Mouse (Mus musculus): ENCODE results near the gene Shmt2. TPM values are rescaled to one million over a fixed set of nuclear protein-coding genes. Genes with fewer than 3 reads are reported as not detected.

The Shmt2 gene
- polyA plus RNA-seq, 1 experiment: not detected

- WGBS: 18% methylated on average over 11 of the region's 11 CpGs
- Histone ChIP-seq H3K4me3 (ENCODE audit: insufficient read depth, low read depth, low read length) (peak overlapping the region; percentile 53), H3K27ac (ENCODE audit: insufficient read depth, low read depth, low read length) (peak overlapping the region; percentile 96), H3K4me1 (ENCODE audit: control insufficient read depth, insufficient read depth, low read length) (peaks cover 78% of the 10 kb centered on the region)
- TF ChIP-seq CTCF (IDR thresholded peaks at IDR 0.05; ENCODE audit: insufficient read depth, low read depth, low read length) (no peak), POLR2A (IDR thresholded peaks at IDR 0.05; ENCODE audit: insufficient read depth, low read depth, low read length) (no peak)
Observed at GRCm38 (mm10) chr10:127510895-127511617, 11.2 kb downstream of the Shmt2 start.

- Histone ChIP-seq H3K4me3 (ENCODE audit: insufficient read depth, low read depth, low read length) (peak overlapping the region; percentile 47), H3K27ac (ENCODE audit: insufficient read depth, low read depth, low read length) (peak overlapping the region; percentile 96), H3K4me1 (ENCODE audit: control insufficient read depth, insufficient read depth, low read length) (peaks cover 75% of the 10 kb centered on the region)
- 17% methylated on average over 17 of the region's 17 CpGs for WGBS
- TF ChIP-seq POLR2A (IDR thresholded peaks at IDR 0.05; ENCODE audit: insufficient read depth, low read depth, low read length) (no peak), CTCF (IDR thresholded peaks at IDR 0.05; ENCODE audit: insufficient read depth, low read depth, low read length) (no peak)
Observed at GRCm38 (mm10) chr10:127509837-127510701, 12.2 kb downstream of the Shmt2 start.

- H3K4me1 ChIP-seq (ENCODE audit: control insufficient read depth, insufficient read depth, low read length): peaks cover 72% of the 10 kb centered on the region
- peak overlapping the region; percentile 47 for H3K4me3 ChIP-seq (ENCODE audit: insufficient read depth, low read depth, low read length)
- 2% methylated on average over 35 of the region's 35 CpGs for WGBS
- TF ChIP-seq POLR2A (IDR thresholded peaks at IDR 0.05; ENCODE audit: insufficient read depth, low read depth, low read length) (no peak), CTCF (IDR thresholded peaks at IDR 0.05; ENCODE audit: insufficient read depth, low read depth, low read length) (peak; percentile 81)
- H3K27ac ChIP-seq (ENCODE audit: insufficient read depth, low read depth, low read length): peak overlapping the region; percentile 96
Observed at GRCm38 (mm10) chr10:127509051-127509836, 13.0 kb downstream of the Shmt2 start.

- Histone ChIP-seq H3K4me3 (ENCODE audit: insufficient read depth, low read depth, low read length) (no peak overlapping the region), H3K27ac (ENCODE audit: insufficient read depth, low read depth, low read length) (peak overlapping the region; percentile 19; the same call in 1 of the 2 replicates), H3K4me1 (ENCODE audit: control insufficient read depth, insufficient read depth, low read length) (peaks cover 65% of the 10 kb centered on the region)
- 14% methylated on average over 15 of the region's 15 CpGs for WGBS
- TF ChIP-seq CTCF (IDR thresholded peaks at IDR 0.05; ENCODE audit: insufficient read depth, low read depth, low read length) (peak; percentile 46; the same call in 1 of the 2 replicates), POLR2A (IDR thresholded peaks at IDR 0.05; ENCODE audit: insufficient read depth, low read depth, low read length) (no peak)
Observed at GRCm38 (mm10) chr10:127508239-127508638, 14.0 kb downstream of the Shmt2 start.

- H3K4me1 ChIP-seq (ENCODE audit: control insufficient read depth, insufficient read depth, low read length): peaks cover 14% of the 10 kb centered on the region
- no peak within 1 kb of the TSS for H3K4me3 ChIP-seq (ENCODE audit: insufficient read depth, low read depth, low read length)
- H3K27ac ChIP-seq (ENCODE audit: insufficient read depth, low read depth, low read length): no peak within 1 kb of the TSS
- 77% methylated on average over 13 of the region's 13 CpGs for WGBS
- TF ChIP-seq POLR2A (IDR thresholded peaks at IDR 0.05; ENCODE audit: insufficient read depth, low read depth, low read length): no peak
- TF ChIP-seq CTCF (IDR thresholded peaks at IDR 0.05; ENCODE audit: insufficient read depth, low read depth, low read length): no peak
Observed at GRCm38 (mm10) chr10:127500894-127501893, 21.1 kb downstream of the Shmt2 start, which contains the start of gene Stac3. Gene Stac3 (plus strand): TSS chr10:127501686.

GRCm38 (mm10) chr10:127500042-127500441, 22.2 kb downstream of the Shmt2 start:
- Histone ChIP-seq H3K4me1 (ENCODE audit: control insufficient read depth, insufficient read depth, low read length) (peaks cover 12% of the 10 kb centered on the region), H3K4me3 (ENCODE audit: insufficient read depth, low read depth, low read length) (no peak overlapping the region), H3K27ac (ENCODE audit: insufficient read depth, low read depth, low read length) (no peak overlapping the region)
- 80% methylated on average over 4 of the region's 4 CpGs for WGBS
- TF ChIP-seq CTCF (IDR thresholded peaks at IDR 0.05; ENCODE audit: insufficient read depth, low read depth, low read length) (no peak), POLR2A (IDR thresholded peaks at IDR 0.05; ENCODE audit: insufficient read depth, low read depth, low read length) (no peak)

- 54% methylated on average over 5 of the region's 5 CpGs for WGBS
- TF ChIP-seq CTCF (IDR thresholded peaks at IDR 0.05; ENCODE audit: insufficient read depth, low read depth, low read length) (no peak), POLR2A (IDR thresholded peaks at IDR 0.05; ENCODE audit: insufficient read depth, low read depth, low read length) (no peak)
- Histone ChIP-seq H3K27ac (ENCODE audit: insufficient read depth, low read depth, low read length) (no peak overlapping the region), H3K4me1 (ENCODE audit: control insufficient read depth, insufficient read depth, low read length) (peaks cover 14% of the 10 kb centered on the region), H3K4me3 (ENCODE audit: insufficient read depth, low read depth, low read length) (no peak overlapping the region)
Observed at GRCm38 (mm10) chr10:127499516-127499915, 22.7 kb downstream of the Shmt2 start.
